Mouse (Mus musculus) left cerebral cortex, postnatal 14 days (tissue): ENCODE measurements around the gene Tle4. TPM values are rescaled to one million over a fixed set of nuclear protein-coding genes. Genes with fewer than 3 reads are reported as not detected.

ENCODE experiments used
- DNase-seq, 2 experiments: peaks; one replicate each; pipeline ENCODE4 v3.0.0; 2021 to 2022; ENCODE audit warnings: low spot score in 2 of 2, mixed read lengths in 1 of 2
- intact Hi-C: fragments of 180-260 bp; cut with DNase I; formaldehyde crosslinking; loops from one replicate; pipeline ENCODE4 v1.15.1; 2025
- total RNA-seq, 2 experiments: library from RNA; stranded (reverse); gene quantifications; 2 replicates each; pipeline ENCODE4 v1.2.3; 2021

Tle4 gene
- total RNA-seq, 2 experiments from 2014 or later: 33.4 to 49.1 TPM

GRCm38 (mm10) chr19:14482562-14483138, 115.2 kb downstream of the Tle4 start:
- DNase-seq: no peak
- intact Hi-C loops: no loop called here

GRCm38 (mm10) chr19:14481796-14482561, 115.9 kb downstream of the Tle4 start:
- no peak for DNase-seq
- intact Hi-C loops: no loop called here

GRCm38 (mm10) chr19:14479711-14480110, 118.1 kb downstream of the Tle4 start:
- intact Hi-C loops: no loop called here
- no peak for DNase-seq

- no peak for DNase-seq
- intact Hi-C loops: no loop called here
These were observed 128.5 kb downstream of the Tle4 start for GRCm38 (mm10) chr19:14469325-14469724.

- intact Hi-C loops: no loop called here
- DNase-seq: no peak
These were observed 129.1 kb downstream of the Tle4 start for GRCm38 (mm10) chr19:14468733-14469132.

GRCm38 (mm10) chr19:14466020-14466419, 131.8 kb downstream of the Tle4 start:
- no peak for DNase-seq
- intact Hi-C loops: no loop called here

GRCm38 (mm10) chr19:14463281-14464079, 134.4 kb downstream of the Tle4 start:
- intact Hi-C loops: no loop called here
- DNase-seq: peak in 1 of 2 experiments; percentile 22

- intact Hi-C loops: no loop called here
- DNase-seq: no peak
These were observed 144.4 kb downstream of the Tle4 start for GRCm38 (mm10) chr19:14453486-14453885.

- intact Hi-C loops: no loop called here
- DNase-seq: no peak
These were observed 146.5 kb downstream of the Tle4 start for GRCm38 (mm10) chr19:14451329-14451728.

- intact Hi-C loops: no loop called here
These were observed 148.1 kb downstream of the Tle4 start for GRCm38 (mm10) chr19:14449738-14450137.

GRCm38 (mm10) chr19:14448586-14448985, 149.3 kb downstream of the Tle4 start:
- intact Hi-C loops: no loop called here
- DNase-seq: no peak

More at GRCm38 (mm10) chr19:14449738-14450137, 148.1 kb downstream of the Tle4 start:
- peak in 1 of 2 experiments; percentile 9 for DNase-seq

GRCm38 (mm10) chr19:14447474-14447873, 150.4 kb downstream of the Tle4 start:
- peak in 1 of 2 experiments; percentile 14 for DNase-seq
- intact Hi-C loops: no loop called here

- no peak for DNase-seq
- intact Hi-C loops: no loop called here
These were observed 156.0 kb downstream of the Tle4 start for GRCm38 (mm10) chr19:14441861-14442260.

GRCm38 (mm10) chr19:14437226-14437625, 160.6 kb downstream of the Tle4 start:
- intact Hi-C loops: no loop called here
- DNase-seq: no peak

GRCm38 (mm10) chr19:14436567-14436966, 161.3 kb downstream of the Tle4 start:
- no peak for DNase-seq
- intact Hi-C loops: no loop called here

GRCm38 (mm10) chr19:14435681-14436376, 162.0 kb downstream of the Tle4 start:
- intact Hi-C loops: no loop called here
- DNase-seq: peak; percentile 59 to 63

- intact Hi-C loops: no loop called here
- DNase-seq: no peak
These were observed 164.0 kb downstream of the Tle4 start for GRCm38 (mm10) chr19:14433900-14434299.

GRCm38 (mm10) chr19:14432436-14432835, 165.4 kb downstream of the Tle4 start:
- intact Hi-C loops: no loop called here
- no peak for DNase-seq

GRCm38 (mm10) chr19:14426920-14427319, 170.9 kb downstream of the Tle4 start:
- intact Hi-C loops: no loop called here
- DNase-seq: no peak
